ENCODE assay signal across 30 mouse cellular contexts in the genomic region with DNA sequence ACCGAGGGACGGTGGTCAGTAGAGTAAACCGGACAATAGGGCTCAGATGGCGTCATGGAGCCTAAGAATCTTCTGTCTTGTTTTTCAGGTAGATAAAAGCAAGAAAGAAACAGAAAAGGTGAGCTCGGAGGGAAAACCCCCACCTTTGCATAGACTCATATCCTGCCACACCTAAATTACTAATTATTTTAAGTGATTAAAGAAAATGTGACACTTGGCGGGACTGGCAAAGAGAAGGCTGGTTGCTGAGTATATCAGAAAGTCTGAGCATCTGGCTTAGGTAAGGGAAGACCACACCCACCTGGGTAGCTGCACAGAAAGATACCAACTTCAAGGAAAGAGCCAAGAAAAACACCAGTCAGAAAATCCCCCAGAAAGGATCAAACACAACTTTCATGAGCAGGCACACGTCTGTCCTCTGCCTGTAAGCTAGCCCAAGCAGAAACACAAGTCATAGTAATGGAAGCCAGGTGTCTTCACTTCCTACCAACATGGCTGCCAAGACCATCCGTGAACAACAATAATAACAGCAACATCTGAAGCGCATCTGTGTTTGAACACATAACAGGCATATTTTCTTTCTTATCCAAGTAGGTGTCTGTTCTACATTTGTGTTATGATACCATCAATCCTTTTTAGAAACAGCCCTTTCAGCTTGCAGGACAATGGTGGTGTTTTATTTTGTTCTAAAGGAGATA.
DNase-seq lines count a peak whose midpoint lies in the region; ATAC-seq lines count a peak whose summit lies in the region.
"Had no signal": no experiment of that assay in that cellular context is flagged by ENCODE, and none has a peak within 500 bp of the region (broad histone marks: within the 10 kb centered on the region; RNA-seq: fewer than 3 reads in every experiment).

No protein-coding gene starts in this region.

- no peaks in the 10 kb centered on the region for H3K9me3 ChIP-seq in embryonic facial prominence, embryonic 14.5 days (ENCODE audit: control insufficient read depth, low read length)
- H3K9me3 ChIP-seq in limb, embryonic 10.5 days (replicated peaks), result no peaks in the 10 kb centered on the region
- no peaks in the 10 kb centered on the region for H3K9me3 ChIP-seq in forebrain, embryonic 11.5 days (ENCODE audit: control insufficient read depth, low read length)
- H3K9me3 ChIP-seq: embryonic facial prominence, embryonic 15.5 days; forebrain, embryonic 13.5 days; G1E; heart, embryonic 12.5 days; heart, embryonic 15.5 days; hindbrain, embryonic 10.5 days; hindbrain, embryonic 13.5 days had no signal

- no peak overlapping the region for H3K9ac ChIP-seq in embryonic facial prominence, embryonic 14.5 days (ENCODE audit: low read depth, low read length)
- no peak overlapping the region for H3K9ac ChIP-seq in forebrain, embryonic 11.5 days (ENCODE audit: low read length)
- H3K9ac ChIP-seq: embryonic facial prominence, embryonic 15.5 days; forebrain, embryonic 13.5 days; heart, embryonic 12.5 days; heart, embryonic 15.5 days; hindbrain, embryonic 13.5 days had no signal

- no peak overlapping the region for H3K4me2 ChIP-seq in embryonic facial prominence, embryonic 14.5 days (ENCODE audit: low read depth, low read length)
- H3K4me2 ChIP-seq in forebrain, embryonic 11.5 days (ENCODE audit: low read depth, low read length, severe bottlenecking), result no peak overlapping the region
- H3K4me2 ChIP-seq: embryonic facial prominence, embryonic 15.5 days; forebrain, embryonic 13.5 days; heart, embryonic 12.5 days; heart, embryonic 15.5 days; hindbrain, embryonic 13.5 days had no signal

- no peaks in the 10 kb centered on the region for H3K27me3 ChIP-seq in embryonic facial prominence, embryonic 14.5 days (replicated peaks; ENCODE audit: control insufficient read depth, insufficient read depth, low read length)
- H3K27me3 ChIP-seq in limb, embryonic 10.5 days (ENCODE audit: low read depth, poor library complexity, severe bottlenecking), result no peaks in the 10 kb centered on the region
- H3K27me3 ChIP-seq in forebrain, embryonic 11.5 days (ENCODE audit: control insufficient read depth, insufficient read depth, low read length), result no peaks in the 10 kb centered on the region
- H3K27me3 ChIP-seq: CH12.LX; embryonic facial prominence, embryonic 15.5 days; forebrain, embryonic 13.5 days; heart, embryonic 12.5 days; heart, embryonic 15.5 days; hindbrain, embryonic 13.5 days had no signal

- ATAC-seq in CD4-positive, CD25-positive, alpha-beta regulatory T cell, adult 4 months, result peak; percentile 72
- ATAC-seq in embryonic facial prominence, embryonic 14.5 days (ENCODE audit: low read depth), result no peak
- ATAC-seq in frontal cortex, adult (ENCODE audit: low TSS enrichment), result no peak
- no peak for ATAC-seq in forebrain, embryonic 11.5 days (replicated peaks; ENCODE audit: low FRiP score)
- ATAC-seq: forebrain, embryonic 13.5 days; forebrain, embryonic 16.5 days; hindbrain, embryonic 16.5 days; intestine, postnatal 0 days had no signal

- WGBS in embryonic facial prominence, embryonic 14.5 days, result 64% methylated on average over 9 of the region's 9 CpGs
- WGBS in limb, embryonic 10.5 days, result 80% methylated on average over 9 of the region's 9 CpGs
- WGBS in forebrain, embryonic 11.5 days, result 88% methylated on average over 9 of the region's 9 CpGs

- DNase-seq in CD4-positive helper T cell, adult 2 months (ENCODE audit: low read depth, low spot score), result peak; percentile 39
- peak; percentile 62 for DNase-seq in embryonic facial prominence, embryonic 14.5 days (ENCODE audit: low spot score)
- DNase-seq in limb, embryonic 10.5 days (ENCODE audit: low spot score), result no peak
- DNase-seq in frontal cortex, adult 2 months (ENCODE audit: extremely low spot score in 1 of 2, low spot score in 1 of 2), result no peak
- no peak for DNase-seq in forebrain, embryonic 11.5 days (ENCODE audit: low spot score)
- DNase-seq: adrenal gland, postnatal 10 days; adrenal gland, postnatal 36 days; B cell, adult 2 months; cerebellum, adult 11 months; cerebellum, adult 2 months; cerebellum, adult 9-11 months; cerebellum, postnatal 25 days; gastrocnemius, postnatal 25 days; heart, adult 18-20 months; heart, postnatal 10 days; heart, postnatal 36 days; kidney, adult 2 months had no signal

- no peak overlapping the region for H3K4me3 ChIP-seq in embryonic facial prominence, embryonic 14.5 days (ENCODE audit: low read depth, low read length)
- no peak overlapping the region for H3K4me3 ChIP-seq in limb, embryonic 10.5 days
- H3K4me3 ChIP-seq in forebrain, embryonic 11.5 days (ENCODE audit: low read depth, low read length), result no peak overlapping the region
- H3K4me3 ChIP-seq: embryonic facial prominence, embryonic 15.5 days; forebrain, embryonic 13.5 days; heart, embryonic 12.5 days; heart, embryonic 15.5 days; hindbrain, embryonic 10.5 days; hindbrain, embryonic 13.5 days had no signal

- H3K27ac ChIP-seq in embryonic facial prominence, embryonic 14.5 days (replicated peaks; ENCODE audit: low read depth, low read length), result no peak overlapping the region
- H3K27ac ChIP-seq in limb, embryonic 10.5 days, result peak overlapping the region; percentile 12; the same call in 1 of the 2 replicates
- H3K27ac ChIP-seq in forebrain, embryonic 11.5 days (ENCODE audit: low read depth, low read length), result no peak overlapping the region
- H3K27ac ChIP-seq: embryonic facial prominence, embryonic 15.5 days; forebrain, embryonic 13.5 days; heart, embryonic 15.5 days; hindbrain, embryonic 10.5 days; hindbrain, embryonic 13.5 days had no signal

- peaks cover 10% of the 10 kb centered on the region; the same call in 1 of the 2 replicates for H3K4me1 ChIP-seq in embryonic facial prominence, embryonic 14.5 days (ENCODE audit: control insufficient read depth, insufficient read depth, low read length)
- peaks cover 9% of the 10 kb centered on the region for H3K4me1 ChIP-seq in limb, embryonic 10.5 days
- no peaks in the 10 kb centered on the region for H3K4me1 ChIP-seq in forebrain, embryonic 11.5 days (replicated peaks; ENCODE audit: control insufficient read depth, insufficient read depth, low read length)
- H3K4me1 ChIP-seq: forebrain, embryonic 13.5 days; heart, embryonic 12.5 days; heart, embryonic 15.5 days; hindbrain, embryonic 13.5 days had no signal

- no peaks in the 10 kb centered on the region for H3K36me3 ChIP-seq in embryonic facial prominence, embryonic 14.5 days (ENCODE audit: control insufficient read depth, insufficient read depth, low read length)
- no peaks in the 10 kb centered on the region for H3K36me3 ChIP-seq in limb, embryonic 10.5 days
- no peaks in the 10 kb centered on the region for H3K36me3 ChIP-seq in forebrain, embryonic 11.5 days (ENCODE audit: control insufficient read depth, insufficient read depth, low read length)
- H3K36me3 ChIP-seq: embryonic facial prominence, embryonic 15.5 days; G1E; heart, embryonic 12.5 days; heart, embryonic 15.5 days; hindbrain, embryonic 10.5 days; hindbrain, embryonic 13.5 days had no signal

Comparison
In these comparisons a context has a peak if more than half of its experiments do, and no peak if none do; other contexts are left out.
1. DNase-seq: peak in CD4-positive helper T cell, adult 2 months (single experiment) and embryonic facial prominence, embryonic 14.5 days (single experiment); none in limb, embryonic 10.5 days (single experiment), frontal cortex, adult 2 months (0 of 2) and forebrain, embryonic 11.5 days (single experiment).